Mouse (Mus musculus): ENCODE measurements around the gene Topbp1.

Topbp1 gene

DNA sequence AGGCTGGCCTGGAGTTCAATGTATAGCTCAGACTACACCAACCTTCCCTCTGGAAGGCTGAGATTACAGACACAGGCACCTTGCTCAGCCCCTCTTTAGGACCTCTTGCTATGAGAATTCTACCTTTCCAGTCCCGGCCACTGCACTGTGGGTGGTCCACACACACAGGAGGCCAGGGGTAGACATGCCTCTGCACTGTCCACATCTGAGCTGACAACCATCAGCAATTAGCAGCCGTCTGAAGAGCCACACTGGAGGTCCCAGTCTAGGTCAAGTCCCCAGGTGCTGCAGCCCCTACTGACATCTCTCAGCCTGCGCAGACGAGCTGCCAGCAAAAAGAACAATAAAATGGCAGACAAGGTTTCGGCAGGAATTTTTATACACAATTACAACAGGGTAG, 81.6 kb downstream of the Topbp1 start:
- DNase-seq (ENCODE audit: inconsistent ontology term): no peak

DNA sequence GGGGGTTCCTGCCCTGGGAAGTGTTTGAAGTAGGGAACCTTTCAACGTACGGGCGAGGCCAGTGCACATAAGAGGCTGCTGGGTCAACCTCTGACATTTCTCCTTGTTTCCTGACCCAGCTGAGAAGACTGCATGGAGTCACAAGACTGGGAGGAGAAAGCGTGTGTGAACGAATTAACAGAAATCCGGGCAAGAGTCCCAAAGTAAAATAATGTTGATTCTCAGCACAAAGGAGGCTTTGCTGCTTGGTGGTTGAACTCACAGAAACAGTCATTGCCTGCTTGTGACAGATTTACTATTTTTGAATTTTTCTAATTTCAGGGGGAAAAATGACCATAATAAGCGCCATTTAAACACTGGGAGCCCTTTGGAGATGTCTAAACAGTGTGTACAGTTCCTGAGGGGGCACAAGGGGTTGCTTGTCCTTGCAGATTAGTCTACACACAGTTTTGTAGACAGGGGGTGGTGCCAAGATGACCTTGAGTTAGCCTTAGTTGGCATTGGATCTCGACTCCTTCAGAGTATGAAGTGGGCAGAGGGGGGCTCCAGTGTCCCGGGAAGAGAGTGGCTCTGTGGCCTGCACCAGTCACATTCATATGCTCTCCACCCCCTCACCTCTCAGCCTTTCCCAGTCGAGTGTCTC, 82.1 kb downstream of the Topbp1 start:
- no peak for DNase-seq (ENCODE audit: inconsistent ontology term)

DNA sequence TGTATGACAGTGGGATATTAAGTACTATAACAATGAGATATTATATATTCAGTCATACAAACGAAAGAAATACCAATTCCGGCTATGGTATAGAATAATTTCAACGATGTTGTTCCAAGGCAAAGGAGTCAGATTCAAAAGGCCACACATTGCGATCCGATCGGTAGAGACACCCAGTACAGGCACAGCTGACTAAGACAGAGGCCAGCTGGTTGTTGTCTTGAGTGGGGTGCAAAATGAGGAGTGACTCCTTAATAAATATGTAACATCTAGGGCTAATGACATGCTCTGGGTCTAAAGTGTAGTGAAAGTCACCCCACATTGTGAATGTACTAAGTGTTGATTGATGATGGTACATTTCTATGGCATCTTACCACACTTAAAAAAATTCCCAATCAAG, 84.2 kb downstream of the Topbp1 start:
- no peak for DNase-seq (ENCODE audit: inconsistent ontology term)

DNA sequence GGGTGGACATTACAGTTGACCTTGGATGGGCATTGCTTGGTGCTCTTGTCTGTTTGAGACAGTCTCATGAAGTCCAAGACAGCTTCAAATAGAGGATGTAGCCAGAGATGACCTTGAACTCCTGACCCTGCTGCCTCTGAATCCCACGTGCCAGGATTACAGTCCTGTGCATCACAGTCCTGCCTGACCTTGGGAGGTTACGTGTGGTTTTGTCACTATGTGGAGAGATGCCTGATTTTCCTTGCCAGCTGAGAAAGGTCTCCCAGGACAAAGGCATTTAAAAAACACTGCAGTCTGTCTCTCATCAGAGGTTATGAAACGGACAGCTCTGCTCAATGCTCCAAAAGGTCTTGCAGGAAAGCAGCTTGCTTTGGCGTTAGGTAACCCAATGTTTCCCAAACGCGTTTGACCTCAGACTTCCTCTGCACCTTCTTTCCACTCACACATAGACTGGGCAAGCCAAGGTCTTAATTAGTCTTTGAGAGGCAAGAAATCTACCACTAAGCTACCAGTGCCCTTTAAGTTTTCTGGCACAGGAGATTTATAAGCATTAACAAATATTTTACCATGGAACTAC, 86.9 kb downstream of the Topbp1 start:
- no peak for DNase-seq (ENCODE audit: inconsistent ontology term)

DNA sequence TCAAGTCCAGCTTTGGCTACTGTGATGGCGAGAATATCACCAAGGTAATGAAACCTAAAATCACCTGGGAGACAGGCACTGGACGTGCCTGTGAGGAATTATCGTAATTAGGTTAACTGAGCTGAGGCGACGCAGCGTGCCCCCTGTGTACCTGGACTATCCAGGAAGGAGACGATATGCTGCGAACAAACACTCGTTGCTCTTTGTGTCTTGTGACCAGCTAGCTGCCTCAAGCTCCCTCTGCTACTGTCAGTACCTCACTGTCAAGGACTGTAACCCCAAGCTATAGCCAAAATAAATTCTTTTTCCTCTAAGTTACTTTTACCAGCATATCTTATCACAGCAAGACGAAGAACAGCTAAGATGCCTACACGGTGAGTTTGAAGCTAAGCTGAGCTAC, 88.2 kb downstream of the Topbp1 start:
- DNase-seq (ENCODE audit: inconsistent ontology term): no peak

DNA sequence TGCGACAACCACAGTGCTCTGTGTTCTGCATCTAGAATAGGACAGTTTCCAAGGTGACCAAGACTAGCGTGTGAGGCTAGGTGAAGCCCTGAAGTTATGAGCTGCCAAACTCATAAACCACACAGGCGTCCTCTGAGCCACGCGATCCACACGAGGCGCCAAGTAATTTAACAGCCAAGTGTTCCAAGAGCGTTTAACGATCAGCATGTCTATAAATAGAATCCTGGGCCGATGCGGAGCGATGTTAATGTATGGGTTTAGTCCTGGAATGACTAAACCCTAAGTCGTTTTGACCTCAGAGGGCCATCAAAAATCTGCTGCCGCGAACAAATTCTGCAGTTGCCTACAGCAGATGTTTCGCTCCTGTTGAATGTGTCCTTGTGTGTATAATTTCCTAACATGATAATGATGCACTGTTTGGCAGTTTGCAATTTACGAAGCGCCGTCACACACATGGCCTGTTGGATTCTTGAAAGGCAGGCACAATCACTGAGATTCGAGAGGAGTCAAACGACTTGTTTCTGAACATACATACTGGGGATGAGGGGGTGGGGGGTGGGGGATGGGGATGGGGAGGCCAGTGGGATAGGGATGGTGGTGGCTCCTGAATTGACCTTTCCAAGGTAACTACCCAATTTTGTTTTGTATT, 93.6 kb downstream of the Topbp1 start:
- no peak for DNase-seq (ENCODE audit: inconsistent ontology term)
